Mouse (Mus musculus): ENCODE measurements at regions not wholly inside any gene's neighbourhood (a gene's known extent, or its start where the extent isn't known, plus 50 kb on each side); places are given as distances from the start of the nearest gene placed in this dataset.
"Not testable (repeated sequence)": the region's sequence is repeated elsewhere in the genome, so short reads cannot be mapped to it uniquely, and the experiment has no call there.

GRCm38 (mm10) chr5:148820476-148820875, 108.6 kb downstream of the Katnal1 start:
- peak; percentile 24 to 28 for DNase-seq

- peak in 1 of 2 experiments; percentile 31 for DNase-seq
Measured at GRCm38 (mm10) chr5:148819423-148819822, 109.7 kb downstream of the Katnal1 start.

- DNase-seq: no peak
Measured at GRCm38 (mm10) chr5:148818746-148819145, 110.4 kb downstream of the Katnal1 start.

- peak; percentile 78 to 79 for DNase-seq
Measured at GRCm38 (mm10) chr5:148812840-148813239, 116.3 kb downstream of the Katnal1 start.

GRCm38 (mm10) chr5:148812016-148812415, 117.1 kb downstream of the Katnal1 start:
- peak; percentile 83 to 91 for DNase-seq

GRCm38 (mm10) chr5:148809485-148809884, 119.6 kb downstream of the Katnal1 start:
- no peak for DNase-seq

- DNase-seq: no peak
Measured at GRCm38 (mm10) chr5:148809055-148809454, 120.1 kb downstream of the Katnal1 start.

GRCm38 (mm10) chr5:148808426-148808825, 120.7 kb downstream of the Katnal1 start:
- DNase-seq: peak; percentile 87 to 91

GRCm38 (mm10) chr5:148807612-148808011, 121.5 kb downstream of the Katnal1 start:
- no peak for DNase-seq

- DNase-seq: no peak
Measured at GRCm38 (mm10) chr5:148805030-148805429, 124.1 kb downstream of the Katnal1 start.

- no peak for DNase-seq
Measured at GRCm38 (mm10) chr5:148803772-148804171, 125.3 kb downstream of the Katnal1 start.

GRCm38 (mm10) chr5:148802720-148803119, 126.4 kb downstream of the Katnal1 start:
- no peak for DNase-seq

GRCm38 (mm10) chr5:148798541-148798940, 130.6 kb downstream of the Katnal1 start:
- no peak for DNase-seq

GRCm38 (mm10) chr5:148796072-148796471, 133.0 kb downstream of the Katnal1 start:
- no peak for DNase-seq

- DNase-seq: peak; percentile 88 to 92
Measured at GRCm38 (mm10) chr5:148794465-148794864, 134.7 kb downstream of the Katnal1 start.

- peak; percentile 96 to 98 for DNase-seq
Measured at GRCm38 (mm10) chr5:148792736-148793440, 136.2 kb downstream of the Katnal1 start.

GRCm38 (mm10) chr5:148791651-148792050, 137.5 kb downstream of the Katnal1 start:
- no peak for DNase-seq

- DNase-seq: not testable (repeated sequence)
Measured at GRCm38 (mm10) chr5:148790343-148790742, 138.8 kb downstream of the Katnal1 start.

GRCm38 (mm10) chr5:148789823-148790222, 139.3 kb downstream of the Katnal1 start:
- DNase-seq: no peak

GRCm38 (mm10) chr5:148789147-148789566, 140.0 kb downstream of the Katnal1 start:
- DNase-seq: peak; percentile 27 to 29

GRCm38 (mm10) chr5:148788690-148789089, 140.4 kb downstream of the Katnal1 start:
- DNase-seq: no peak

- peak; percentile 46 to 57 for DNase-seq
Measured at GRCm38 (mm10) chr5:148787270-148787669, 141.8 kb downstream of the Katnal1 start.

GRCm38 (mm10) chr5:148781076-148781475, 148.0 kb downstream of the Katnal1 start:
- not testable (repeated sequence) for DNase-seq

GRCm38 (mm10) chr5:148776796-148777659, 152.1 kb downstream of the Katnal1 start:
- DNase-seq: no peak

Data from cerebellum, postnatal 10 days (tissue).